In the genomic region with DNA sequence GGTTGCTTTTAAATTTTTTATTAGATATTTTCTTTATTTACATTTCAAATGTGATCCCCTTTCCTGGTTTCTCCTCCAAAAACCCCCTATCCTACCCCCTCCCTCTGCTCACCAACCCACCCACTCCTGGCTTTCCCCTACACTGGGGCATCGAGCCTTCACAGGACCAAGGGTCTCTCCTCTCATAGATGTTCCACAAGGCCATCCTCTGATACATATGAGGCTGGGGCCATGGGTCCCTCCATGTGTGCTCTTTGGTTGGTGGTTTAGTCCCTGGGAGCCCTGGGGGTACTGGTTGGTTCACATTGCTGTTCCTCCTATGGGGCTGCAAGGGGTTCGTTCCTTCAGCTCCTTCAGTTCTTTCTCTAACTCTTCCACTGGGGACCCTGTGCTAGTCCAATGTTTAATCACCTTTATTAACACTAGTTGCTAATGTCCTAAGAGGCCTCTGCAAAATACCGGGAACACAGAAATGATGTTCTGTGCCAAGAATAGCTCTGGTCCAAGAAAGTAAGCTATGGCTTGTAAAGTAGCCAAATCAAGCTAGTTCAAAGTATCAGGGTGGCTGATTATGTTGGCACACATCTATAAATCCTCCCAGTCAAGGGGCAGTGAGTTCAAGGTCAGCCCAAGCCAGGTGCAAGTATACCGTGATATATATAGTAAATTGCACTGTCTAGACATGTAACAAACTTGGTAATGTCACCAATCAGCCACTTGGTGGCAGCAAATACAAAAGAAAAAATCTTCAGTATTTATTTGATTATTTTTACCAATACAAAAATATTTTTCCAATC, we compare ENCODE assay signal across 8 mouse cellular contexts. TPM values are rescaled to one million over a fixed set of nuclear protein-coding genes. Genes with fewer than 3 reads are reported as not detected.
DNase-seq lines count a peak whose midpoint lies in the region; ATAC-seq and TF ChIP-seq lines count a peak whose summit lies in the region.

No protein-coding gene starts in this region.

- WGBS in kidney, embryonic 15.5 days: 58% methylated on average over 4 of the region's 4 CpGs
- 55% methylated on average over 4 of the region's 4 CpGs for WGBS in embryonic facial prominence, embryonic 15.5 days
- 57% methylated on average over 4 of the region's 4 CpGs for WGBS in intestine, embryonic 15.5 days

- H3K4me3 ChIP-seq in kidney, embryonic 15.5 days (replicated peaks): no peak overlapping the region
- H3K4me3 ChIP-seq in embryonic facial prominence, embryonic 15.5 days (replicated peaks): no peak overlapping the region
- H3K4me3 ChIP-seq in intestine, embryonic 15.5 days (replicated peaks): no peak overlapping the region

- H3K4me1 ChIP-seq in kidney, embryonic 15.5 days: peaks cover 8% of the 10 kb centered on the region; the same call in 1 of the 2 replicates
- H3K4me1 ChIP-seq in embryonic facial prominence, embryonic 15.5 days: peaks cover 8% of the 10 kb centered on the region; the same call in 1 of the 2 replicates
- no peaks in the 10 kb centered on the region for H3K4me1 ChIP-seq in intestine, embryonic 15.5 days (replicated peaks)

- POLR2A ChIA-PET in Patski (lab: Charles Lee): no interaction called here

- ATAC-seq in kidney, embryonic 15.5 days (replicated peaks; ENCODE audit: low FRiP score): peak; percentile 81
- ATAC-seq in Patski: no peak
- peak; percentile 76 for ATAC-seq in embryonic facial prominence, embryonic 15.5 days (ENCODE audit: insufficient number of reproducible peaks, low FRiP score, low TSS enrichment, low read depth)
- peak; percentile 80 for ATAC-seq in intestine, embryonic 15.5 days
- ATAC-seq in megakaryocyte, adult 5-6 weeks (ENCODE audit: poor library complexity, severe bottlenecking): peak; percentile 45; the same call in 1 of the 2 replicates

- TF ChIP-seq CTCF in Patski (IDR thresholded peaks at IDR 0.05): peak; percentile 51

- H3K27me3 ChIP-seq in kidney, embryonic 15.5 days: no peaks in the 10 kb centered on the region
- no peaks in the 10 kb centered on the region for H3K27me3 ChIP-seq in Patski
- no peaks in the 10 kb centered on the region for H3K27me3 ChIP-seq in embryonic facial prominence, embryonic 15.5 days
- no peaks in the 10 kb centered on the region for H3K27me3 ChIP-seq in intestine, embryonic 15.5 days (replicated peaks)

- CTCF ChIA-PET in Patski (lab: Charles Lee): interaction anchor here (0.7 to 1.7 kb wide), 16 partner anchors 136 to 296 kb away, joined by 3 to 6 read pairs (median 4); no protein-coding TSS in a partner anchor

- H3K9ac ChIP-seq in kidney, embryonic 15.5 days: no peak overlapping the region
- H3K9ac ChIP-seq in embryonic facial prominence, embryonic 15.5 days: no peak overlapping the region
- H3K9ac ChIP-seq in intestine, embryonic 15.5 days: no peak overlapping the region

- in situ Hi-C loops in Patski (cut with MboI; ENCODE audit: low pct_unique_long_range_greater_than_20kb): no loop called here

- H3K36me3 ChIP-seq in kidney, embryonic 15.5 days: no peaks in the 10 kb centered on the region
- H3K36me3 ChIP-seq in embryonic facial prominence, embryonic 15.5 days: no peaks in the 10 kb centered on the region
- H3K36me3 ChIP-seq in intestine, embryonic 15.5 days: no peaks in the 10 kb centered on the region

- no peaks in the 10 kb centered on the region for H3K9me3 ChIP-seq in kidney, embryonic 15.5 days (replicated peaks)
- no peaks in the 10 kb centered on the region for H3K9me3 ChIP-seq in embryonic facial prominence, embryonic 15.5 days (replicated peaks)
- H3K9me3 ChIP-seq in intestine, embryonic 15.5 days: no peaks in the 10 kb centered on the region

- no peak overlapping the region for H3K4me2 ChIP-seq in kidney, embryonic 15.5 days
- H3K4me2 ChIP-seq in embryonic facial prominence, embryonic 15.5 days (replicated peaks): no peak overlapping the region
- H3K4me2 ChIP-seq in intestine, embryonic 15.5 days (replicated peaks): no peak overlapping the region

- DNase-seq in kidney, adult 8-10 months: no peak
- no peak for DNase-seq in Patski (ENCODE audit: low read depth, low spot score)
- no peak for DNase-seq in spleen, adult 12 weeks (ENCODE audit: low spot score)
- DNase-seq in testis, postnatal 10 days (ENCODE audit: low spot score): no peak

- no peak overlapping the region for H3K27ac ChIP-seq in kidney, embryonic 15.5 days
- H3K27ac ChIP-seq in embryonic facial prominence, embryonic 15.5 days (replicated peaks): no peak overlapping the region
- no peak overlapping the region for H3K27ac ChIP-seq in intestine, embryonic 15.5 days

RNA-seq across cellular contexts. Expression of gene Ankrd28, which starts 36.3 kb away (rescaled TPM):
- polyA plus RNA-seq in kidney, embryonic 15.5 days (2015; fragmentation: Nextera tagmentation; extraction: Ambion mirVana): 7.3 and 8.4 TPM in 2 replicates
- 26.6 TPM for polyA plus RNA-seq in Patski (2021)
- polyA plus RNA-seq in embryonic facial prominence, embryonic 15.5 days (2015; fragmentation: Nextera tagmentation; extraction: Ambion mirVana): 8.6 and 9.8 TPM in 2 replicates
- 6.7 and 7.4 TPM in 2 replicates for polyA plus RNA-seq in intestine, embryonic 15.5 days (2015; fragmentation: Nextera tagmentation; extraction: Ambion mirVana)
- 19.8 and 24.2 TPM in 2 replicates for total RNA-seq in megakaryocyte, adult 5-6 weeks (2015)
- total RNA-seq in megakaryocyte, adult 5-6 weeks (2017): 35.7 and 42.4 TPM in 2 replicates
